Comparison of ENCODE assay signal across 31 mouse cellular contexts in genomic region chr13:94685191-94685590, GRCm38 (mm10).
DNase-seq lines count a peak whose midpoint lies in the region; ATAC-seq and TF ChIP-seq lines count a peak whose summit lies in the region.
"Had no signal": no experiment of that assay in that cellular context is flagged by ENCODE, and none has a peak within 500 bp of the region (broad histone marks: within the 10 kb centered on the region; RNA-seq: fewer than 3 reads in every experiment).

No protein-coding gene starts in this region.

- 26% methylated on average over 7 of the region's 7 CpGs for WGBS in hindbrain, embryonic 11.5 days
- 24% methylated on average over 7 of the region's 7 CpGs for WGBS in hindbrain, postnatal 0 days
- WGBS in neural tube, embryonic 13.5 days, result 15% methylated on average over 7 of the region's 7 CpGs
- 58% methylated on average over 7 of the region's 7 CpGs for WGBS in liver, embryonic 12.5 days (ENCODE audit: insufficient replicate concordance)

- ATAC-seq in hindbrain, embryonic 11.5 days (ENCODE audit: low FRiP score), result 0 out of 2 replicates have a peak, but pooled peaks have one; percentile 62
- no peak for ATAC-seq in hindbrain, postnatal 0 days
- peak; percentile 65; the same call in 1 of the 2 replicates for ATAC-seq in neural tube, embryonic 13.5 days (ENCODE audit: low read depth)
- no peak for ATAC-seq in liver, embryonic 12.5 days
- ATAC-seq: CD4-positive, CD25-positive, alpha-beta regulatory T cell, adult 4 months; forebrain, embryonic 14.5 days; midbrain, embryonic 15.5 days had no signal

- H3K4me2 ChIP-seq in hindbrain, embryonic 11.5 days (replicated peaks; ENCODE audit: low read depth, low read length), result no peak overlapping the region
- H3K4me2 ChIP-seq in hindbrain, postnatal 0 days (ENCODE audit: low read depth, low read length), result no peak overlapping the region
- no peak overlapping the region for H3K4me2 ChIP-seq in neural tube, embryonic 13.5 days
- no peak overlapping the region for H3K4me2 ChIP-seq in liver, embryonic 12.5 days
- H3K4me2 ChIP-seq: embryonic facial prominence, embryonic 15.5 days; heart, embryonic 12.5 days; limb, embryonic 15.5 days; midbrain, embryonic 15.5 days had no signal

- peak overlapping the region; percentile 47; the same call in 1 of the 2 replicates for H3K27ac ChIP-seq in hindbrain, embryonic 11.5 days (ENCODE audit: low read depth, low read length)
- H3K27ac ChIP-seq in hindbrain, postnatal 0 days, result no peak overlapping the region
- no peak overlapping the region; the same call in 1 of the 2 replicates for H3K27ac ChIP-seq in neural tube, embryonic 13.5 days (replicated peaks)
- H3K27ac ChIP-seq in liver, embryonic 12.5 days, result no peak overlapping the region
- H3K27ac ChIP-seq: embryonic facial prominence, embryonic 10.5 days; embryonic facial prominence, embryonic 15.5 days; gastrocnemius, adult 2 months; limb, embryonic 10.5 days; limb, embryonic 15.5 days; liver, embryonic 14.5 days; midbrain, embryonic 10.5 days; midbrain, embryonic 15.5 days had no signal

- H3K9ac ChIP-seq in hindbrain, embryonic 11.5 days (ENCODE audit: low read depth, low read length), result no peak overlapping the region
- H3K9ac ChIP-seq in hindbrain, postnatal 0 days (replicated peaks; ENCODE audit: low read length), result no peak overlapping the region
- H3K9ac ChIP-seq in neural tube, embryonic 13.5 days, result no peak overlapping the region
- no peak overlapping the region for H3K9ac ChIP-seq in liver, embryonic 12.5 days
- H3K9ac ChIP-seq: embryonic facial prominence, embryonic 15.5 days; heart, embryonic 12.5 days; limb, embryonic 15.5 days; liver, embryonic 14.5 days; midbrain, embryonic 15.5 days had no signal

- peaks cover 4% of the 10 kb centered on the region for H3K27me3 ChIP-seq in hindbrain, embryonic 11.5 days (ENCODE audit: control insufficient read depth, insufficient read depth, low read length)
- 0 out of 2 replicates have a peak, but pooled peaks cover 3% of the 10 kb centered on the region for H3K27me3 ChIP-seq in hindbrain, postnatal 0 days (ENCODE audit: insufficient read depth, low read length)
- H3K27me3 ChIP-seq in neural tube, embryonic 13.5 days, result peaks cover 88% of the 10 kb centered on the region
- peaks cover 35% of the 10 kb centered on the region; the same call in 1 of the 2 replicates for H3K27me3 ChIP-seq in liver, embryonic 12.5 days (replicated peaks)

- peak; percentile 27 for DNase-seq in hindbrain, embryonic 11.5 days (ENCODE audit: low spot score)
- DNase-seq in hindbrain, postnatal 0 days (ENCODE audit: low spot score), result no peak
- DNase-seq in retina, embryonic 14.5 days (ENCODE audit: low spot score), result peak; percentile 29
- DNase-seq in retina, postnatal 1 day, result no peak
- no peak for DNase-seq in right cerebral cortex, postnatal 10 days (ENCODE audit: low spot score in 2 of 2)
- DNase-seq: adrenal gland, postnatal 14 days; cerebellum, adult 11-12 months; cerebellum, adult 9-11 months; gastrocnemius, adult 2 months; gastrocnemius, postnatal 36 days; heart, adult 18-20 months; heart, postnatal 4 days; kidney, adult 18-20 months; kidney, postnatal 10 days; layer of hippocampus, adult 9-11 months; lung, adult 2 months; lung, postnatal 10 days; right cerebral cortex, postnatal 14 days; thymus, postnatal 4 days had no signal

- no peaks in the 10 kb centered on the region for H3K36me3 ChIP-seq in hindbrain, embryonic 11.5 days (ENCODE audit: control insufficient read depth, insufficient read depth, low read length)
- H3K36me3 ChIP-seq in hindbrain, postnatal 0 days (ENCODE audit: insufficient read depth, low read length), result no peaks in the 10 kb centered on the region
- no peaks in the 10 kb centered on the region for H3K36me3 ChIP-seq in neural tube, embryonic 13.5 days
- no peaks in the 10 kb centered on the region for H3K36me3 ChIP-seq in liver, embryonic 12.5 days
- H3K36me3 ChIP-seq: embryonic facial prominence, embryonic 10.5 days; embryonic facial prominence, embryonic 15.5 days; heart, embryonic 12.5 days; limb, embryonic 10.5 days; limb, embryonic 15.5 days; midbrain, embryonic 10.5 days; midbrain, embryonic 15.5 days had no signal

- H3K4me1 ChIP-seq in hindbrain, embryonic 11.5 days (replicated peaks; ENCODE audit: control insufficient read depth, insufficient read depth, low read length), result peaks cover 5% of the 10 kb centered on the region; the same call in 1 of the 2 replicates
- no peaks in the 10 kb centered on the region for H3K4me1 ChIP-seq in hindbrain, postnatal 0 days (ENCODE audit: insufficient read depth, low read length)
- peaks cover 24% of the 10 kb centered on the region for H3K4me1 ChIP-seq in neural tube, embryonic 13.5 days (replicated peaks)
- H3K4me1 ChIP-seq in liver, embryonic 12.5 days, result no peaks in the 10 kb centered on the region
- H3K4me1 ChIP-seq: embryonic facial prominence, embryonic 15.5 days; heart, embryonic 12.5 days; limb, embryonic 15.5 days had no signal

- H3K9me3 ChIP-seq in hindbrain, embryonic 11.5 days (ENCODE audit: control insufficient read depth, low read length), result no peaks in the 10 kb centered on the region
- H3K9me3 ChIP-seq in hindbrain, postnatal 0 days (ENCODE audit: low read length), result no peaks in the 10 kb centered on the region
- H3K9me3 ChIP-seq in neural tube, embryonic 13.5 days, result no peaks in the 10 kb centered on the region
- no peaks in the 10 kb centered on the region for H3K9me3 ChIP-seq in liver, embryonic 12.5 days (replicated peaks)
- H3K9me3 ChIP-seq: embryonic facial prominence, embryonic 10.5 days; embryonic facial prominence, embryonic 15.5 days; heart, embryonic 12.5 days; limb, embryonic 10.5 days; limb, embryonic 15.5 days; midbrain, embryonic 10.5 days; midbrain, embryonic 15.5 days had no signal

- TF ChIP-seq CTCF in hindbrain, postnatal 0 days (IDR thresholded peaks at IDR 0.05; ENCODE audit: low read depth), result no peak

- no peak overlapping the region for H3K4me3 ChIP-seq in hindbrain, embryonic 11.5 days (ENCODE audit: low read depth, low read length)
- H3K4me3 ChIP-seq in hindbrain, postnatal 0 days (ENCODE audit: low read length), result no peak overlapping the region
- H3K4me3 ChIP-seq in neural tube, embryonic 13.5 days, result no peak overlapping the region
- H3K4me3 ChIP-seq in liver, embryonic 12.5 days, result no peak overlapping the region
- H3K4me3 ChIP-seq: embryonic facial prominence, embryonic 10.5 days; embryonic facial prominence, embryonic 15.5 days; gastrocnemius, adult 2 months; heart, embryonic 12.5 days; limb, embryonic 10.5 days; limb, embryonic 15.5 days; midbrain, embryonic 10.5 days; midbrain, embryonic 15.5 days had no signal

Comparison
In these comparisons a context has a peak if more than half of its experiments do, and no peak if none do; other contexts are left out.
1. ATAC-seq: peak in hindbrain, embryonic 11.5 days (single experiment) and neural tube, embryonic 13.5 days (single experiment); none in hindbrain, postnatal 0 days (single experiment) and liver, embryonic 12.5 days (single experiment).
2. DNase-seq: peak in hindbrain, embryonic 11.5 days (single experiment) and retina, embryonic 14.5 days (single experiment); none in hindbrain, postnatal 0 days (single experiment), retina, postnatal 1 day (single experiment) and right cerebral cortex, postnatal 10 days (0 of 2).